Mouse (Mus musculus) midbrain, embryonic 11.5 days (tissue): ENCODE results near the gene Igf1r. TPM values are rescaled to one million over a fixed set of nuclear protein-coding genes. Genes with fewer than 3 reads are reported as not detected.

Experiments
- ATAC-seq: fragments of 200-750 bp; cut with Nextera tagmentation; 2 replicates; pipeline ENCODE4 v1.8.0; 2017; ENCODE audit warnings: moderate TSS enrichment, moderate library complexity; ENCODE audit not compliant: low FRiP score
- DNase-seq: peaks from one replicate; pipeline ENCODE4 v3.0.0; 2015; ENCODE audit warnings: low spot score; ENCODE audit errors: missing footprints
- H3K27ac ChIP-seq: fragments of 300-500 bp; sonication (generic); 2 replicates; pipeline ENCODE4 v1.5.1; 2014; ENCODE audit warnings: low read depth, low read length
- H3K27me3 ChIP-seq: fragments of 300-500 bp; sonication (generic); 2 replicates; pipeline ENCODE4 v1.6.1; 2014; ENCODE audit warnings: mild to moderate bottlenecking, low read length, moderate library complexity, mixed read lengths; ENCODE audit not compliant: control insufficient read depth, insufficient read depth
- H3K36me3 ChIP-seq: fragments of 300-500 bp; sonication (generic); 2 replicates; pipeline ENCODE4 v1.6.1; 2014; ENCODE audit warnings: mild to moderate bottlenecking, low read length, moderate library complexity, mixed read lengths; ENCODE audit not compliant: control insufficient read depth, insufficient read depth
- H3K4me1 ChIP-seq: fragments of 300-500 bp; sonication (generic); 2 replicates; pipeline ENCODE4 v1.6.1; 2014; ENCODE audit warnings: low read length; ENCODE audit not compliant: control insufficient read depth, insufficient read depth
- H3K4me2 ChIP-seq: fragments of 300-500 bp; sonication (generic); 2 replicates; pipeline ENCODE4 v1.6.1; 2014; ENCODE audit warnings: mild to moderate bottlenecking, moderate library complexity
- H3K4me3 ChIP-seq: fragments of 300-500 bp; sonication (generic); 2 replicates; pipeline ENCODE4 v1.5.1; 2014; ENCODE audit warnings: low read depth, low read length
- H3K9ac ChIP-seq: fragments of 300-500 bp; sonication (generic); 2 replicates; pipeline ENCODE4 v1.6.1; 2014; ENCODE audit warnings: low read length
- H3K9me3 ChIP-seq: fragments of 300-500 bp; sonication (generic); 2 replicates; pipeline ENCODE4 v1.6.1; 2016; ENCODE audit warnings: low read length; ENCODE audit not compliant: control insufficient read depth
- WGBS: fragments of 180-500 bp; shearing (Covaris S2); extraction: QIAGEN DNeasy Blood & Tissue Kit; methylation state at CpG from one replicate; pipeline ENCODE4 v1.1.7; 2014; 5-methylcytosine and 5-hydroxymethylcytosine counted together
- polyA plus RNA-seq: library from polyadenylated mRNA; unstranded; fragments of >200 nt; fragmentation: Nextera tagmentation; extraction: Ambion mirVana; gene quantifications from 2 replicates; pipeline ENCODE4 v1.2.1, GENCODE M21; 2014

Gene Igf1r
- polyA plus RNA-seq, 1 experiment from 2014 or later = 20.0 TPM

GRCm38 (mm10) chr7:68010168-68010567 is 57.5 kb downstream of the Igf1r start:
- no peak for DNase-seq
- 53% methylated on average over 7 of the region's 7 CpGs for WGBS
- Histone ChIP-seq H3K36me3 (peaks cover 5% of the 10 kb centered on the region; the same call in 1 of the 2 replicates), H3K4me2 (no peak overlapping the region), H3K4me3 (no peak overlapping the region), H3K4me1 (peaks cover 10% of the 10 kb centered on the region; the same call in 1 of the 2 replicates), H3K9me3 (no peaks in the 10 kb centered on the region), H3K27me3 (no peaks in the 10 kb centered on the region), H3K27ac (no peak overlapping the region), H3K9ac (no peak overlapping the region)
- no peak for ATAC-seq

GRCm38 (mm10) chr7:68010802-68011201 is 58.2 kb downstream of the Igf1r start:
- ATAC-seq (no peak), DNase-seq (no peak)
- WGBS = 76% methylated on average over 3 of the region's 3 CpGs
- Histone ChIP-seq H3K4me1 (peaks cover 10% of the 10 kb centered on the region; the same call in 1 of the 2 replicates), H3K4me3 (no peak overlapping the region), H3K4me2 (no peak overlapping the region), H3K27ac (no peak overlapping the region), H3K27me3 (no peaks in the 10 kb centered on the region), H3K9ac (no peak overlapping the region), H3K36me3 (peaks cover 5% of the 10 kb centered on the region; the same call in 1 of the 2 replicates), H3K9me3 (no peaks in the 10 kb centered on the region)

GRCm38 (mm10) chr7:68011385-68012122 is 58.9 kb downstream of the Igf1r start:
- H3K36me3 ChIP-seq = peaks cover 5% of the 10 kb centered on the region; the same call in 1 of the 2 replicates
- WGBS = 87% methylated on average over 13 of the region's 13 CpGs
- no peak overlapping the region for H3K4me2 ChIP-seq
- H3K27ac ChIP-seq = no peak overlapping the region
- H3K27me3 ChIP-seq = no peaks in the 10 kb centered on the region
- DNase-seq = no peak
- no peaks in the 10 kb centered on the region for H3K9me3 ChIP-seq
- no peak overlapping the region for H3K9ac ChIP-seq
- ATAC-seq = no peak
- H3K4me3 ChIP-seq = no peak overlapping the region
- peaks cover 10% of the 10 kb centered on the region; the same call in 1 of the 2 replicates for H3K4me1 ChIP-seq

GRCm38 (mm10) chr7:68012123-68012474 is 59.5 kb downstream of the Igf1r start:
- no peak overlapping the region for H3K4me3 ChIP-seq
- peaks cover 10% of the 10 kb centered on the region; the same call in 1 of the 2 replicates for H3K4me1 ChIP-seq
- DNase-seq (no peak), ATAC-seq (no peak)
- H3K27me3 ChIP-seq = no peaks in the 10 kb centered on the region
- peaks cover 5% of the 10 kb centered on the region; the same call in 1 of the 2 replicates for H3K36me3 ChIP-seq
- 69% methylated on average over 6 of the region's 6 CpGs for WGBS
- no peak overlapping the region for H3K4me2 ChIP-seq
- H3K27ac ChIP-seq = no peak overlapping the region
- H3K9me3 ChIP-seq = no peaks in the 10 kb centered on the region
- H3K9ac ChIP-seq = no peak overlapping the region

GRCm38 (mm10) chr7:68014495-68014894 is 61.9 kb downstream of the Igf1r start:
- Histone ChIP-seq H3K4me2 (no peak overlapping the region), H3K4me3 (no peak overlapping the region), H3K27ac (no peak overlapping the region), H3K27me3 (no peaks in the 10 kb centered on the region), H3K9me3 (no peaks in the 10 kb centered on the region), H3K4me1 (peaks cover 10% of the 10 kb centered on the region; the same call in 1 of the 2 replicates), H3K36me3 (no peaks in the 10 kb centered on the region), H3K9ac (no peak overlapping the region)
- ATAC-seq (no peak), DNase-seq (no peak)
- WGBS = 75% methylated on average over 3 of the region's 3 CpGs

GRCm38 (mm10) chr7:68015404-68015803 is 62.8 kb downstream of the Igf1r start:
- H3K27me3 ChIP-seq = no peaks in the 10 kb centered on the region
- H3K27ac ChIP-seq = no peak overlapping the region
- no peaks in the 10 kb centered on the region for H3K9me3 ChIP-seq
- WGBS = 99% methylated on average over 3 of the region's 3 CpGs
- no peak overlapping the region for H3K4me3 ChIP-seq
- H3K4me1 ChIP-seq = peaks cover 5% of the 10 kb centered on the region; the same call in 1 of the 2 replicates
- no peak overlapping the region for H3K4me2 ChIP-seq
- no peaks in the 10 kb centered on the region for H3K36me3 ChIP-seq
- ATAC-seq (no peak), DNase-seq (no peak)
- H3K9ac ChIP-seq = no peak overlapping the region

- H3K4me2 ChIP-seq = no peak overlapping the region
- H3K9me3 ChIP-seq = no peaks in the 10 kb centered on the region
- DNase-seq (no peak), ATAC-seq (no peak)
- H3K27ac ChIP-seq = no peak overlapping the region
- no peak overlapping the region for H3K9ac ChIP-seq
- H3K36me3 ChIP-seq = no peaks in the 10 kb centered on the region
- H3K27me3 ChIP-seq = no peaks in the 10 kb centered on the region
- H3K4me1 ChIP-seq = peaks cover 3% of the 10 kb centered on the region; the same call in 1 of the 2 replicates
- WGBS = 81% methylated on average over 4 of the region's 4 CpGs
- H3K4me3 ChIP-seq = no peak overlapping the region
These were observed 65.4 kb downstream of the Igf1r start for GRCm38 (mm10) chr7:68018038-68018437.

GRCm38 (mm10) chr7:68020556-68020955 is 67.9 kb downstream of the Igf1r start:
- Histone ChIP-seq H3K9me3 (no peaks in the 10 kb centered on the region), H3K27me3 (no peaks in the 10 kb centered on the region), H3K4me2 (no peak overlapping the region), H3K36me3 (no peaks in the 10 kb centered on the region), H3K4me3 (no peak overlapping the region), H3K9ac (no peak overlapping the region), H3K4me1 (no peaks in the 10 kb centered on the region), H3K27ac (no peak overlapping the region)
- 93% methylated on average over 2 of the region's 2 CpGs for WGBS
- DNase-seq (no peak), ATAC-seq (no peak)

- no peak overlapping the region for H3K4me2 ChIP-seq
- ATAC-seq = no peak
These were observed 69.1 kb downstream of the Igf1r start for GRCm38 (mm10) chr7:68021741-68022140.

More at GRCm38 (mm10) chr7:68021741-68022140, 69.1 kb downstream of the Igf1r start:
- 77% methylated on average over 2 of the region's 2 CpGs for WGBS
- no peak overlapping the region for H3K4me3 ChIP-seq
- no peaks in the 10 kb centered on the region for H3K27me3 ChIP-seq
- H3K9ac ChIP-seq = no peak overlapping the region
- DNase-seq = no peak
- H3K36me3 ChIP-seq = no peaks in the 10 kb centered on the region
- no peaks in the 10 kb centered on the region for H3K4me1 ChIP-seq
- no peaks in the 10 kb centered on the region for H3K9me3 ChIP-seq
- H3K27ac ChIP-seq = no peak overlapping the region
